9 mouse cellular contexts compared by ENCODE assay signal in the genomic region with DNA sequence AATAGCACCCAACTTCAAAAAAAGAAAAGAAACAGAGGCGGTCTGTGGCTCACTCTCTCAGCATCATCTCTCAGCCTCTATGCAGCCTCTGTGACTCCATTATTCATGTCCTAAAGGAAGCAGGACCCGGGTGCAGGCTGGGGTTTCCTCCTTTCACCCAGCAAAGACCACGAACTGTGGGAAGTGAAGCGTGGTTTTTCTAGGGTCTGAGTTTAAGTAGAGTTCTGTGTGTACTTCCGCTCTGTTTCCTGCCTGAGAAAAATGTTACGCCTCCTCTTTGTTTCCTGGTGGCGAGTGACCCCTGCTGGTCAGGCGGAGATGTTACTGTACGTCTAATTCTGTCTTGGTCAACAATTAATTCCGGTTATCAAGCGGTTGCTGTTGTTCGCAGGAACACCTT.
DNase-seq lines count a peak whose midpoint lies in the region; ATAC-seq lines count a peak whose summit lies in the region.
"Had no signal": no experiment of that assay in that cellular context is flagged by ENCODE, and none has a peak within 500 bp of the region (broad histone marks: within the 10 kb centered on the region; RNA-seq: fewer than 3 reads in every experiment).

No protein-coding gene starts in this region.

- no peaks in the 10 kb centered on the region for H3K9me3 ChIP-seq in heart, embryonic 14.5 days (ENCODE audit: control insufficient read depth, low read length)
- no peaks in the 10 kb centered on the region for H3K9me3 ChIP-seq in liver, embryonic 12.5 days (replicated peaks)
- no peaks in the 10 kb centered on the region for H3K9me3 ChIP-seq in stomach, embryonic 15.5 days

- peak overlapping the region in 1 of 2 experiments; percentile 27; a peak in 1 of 4 replicates for H3K27ac ChIP-seq in heart, embryonic 14.5 days (replicated peaks in 1 of 2; ENCODE audit: control insufficient read depth in 1 of 2, insufficient read depth in 1 of 2, low read depth in 2 of 2, low read length in 2 of 2)
- no peak overlapping the region for H3K27ac ChIP-seq in liver, embryonic 12.5 days
- H3K27ac ChIP-seq in stomach, embryonic 15.5 days: no peak overlapping the region

- H3K4me2 ChIP-seq in heart, embryonic 14.5 days (ENCODE audit: low read length): peak overlapping the region; percentile 64
- H3K4me2 ChIP-seq in liver, embryonic 12.5 days: peak overlapping the region; percentile 51
- peak overlapping the region; percentile 50 for H3K4me2 ChIP-seq in stomach, embryonic 15.5 days

- H3K4me1 ChIP-seq in heart, embryonic 14.5 days (ENCODE audit: control insufficient read depth in 2 of 2, insufficient read depth in 2 of 2, low read length in 2 of 2): no peaks in the 10 kb centered on the region
- H3K4me1 ChIP-seq in liver, embryonic 12.5 days: no peaks in the 10 kb centered on the region
- no peaks in the 10 kb centered on the region for H3K4me1 ChIP-seq in stomach, embryonic 15.5 days

- peak overlapping the region; percentile 25 to 33 for H3K4me3 ChIP-seq in heart, embryonic 14.5 days (ENCODE audit: control insufficient read depth in 1 of 2, insufficient read depth in 1 of 2, low read depth in 1 of 2, low read length in 2 of 2)
- H3K4me3 ChIP-seq in liver, embryonic 12.5 days: no peak overlapping the region
- peak overlapping the region; percentile 23 for H3K4me3 ChIP-seq in stomach, embryonic 15.5 days (replicated peaks)
- H3K4me3 ChIP-seq: erythroblast, embryonic 14.5 days had no signal

- ATAC-seq in heart, embryonic 14.5 days (ENCODE audit: insufficient number of reproducible peaks, insufficient read depth, low FRiP score, low read depth): no peak
- ATAC-seq in liver, embryonic 12.5 days: no peak
- ATAC-seq in stomach, embryonic 15.5 days (ENCODE audit: insufficient read depth, low FRiP score, low read depth): no peak

- 20% methylated on average over 12 of the region's 12 CpGs for WGBS in heart, embryonic 14.5 days
- WGBS in liver, embryonic 12.5 days (ENCODE audit: insufficient replicate concordance): 14% methylated on average over 12 of the region's 12 CpGs
- WGBS in stomach, embryonic 15.5 days: 19% methylated on average over 12 of the region's 12 CpGs

- no peaks in the 10 kb centered on the region for H3K36me3 ChIP-seq in heart, embryonic 14.5 days (ENCODE audit: control insufficient read depth, insufficient read depth, low read length)
- H3K36me3 ChIP-seq in liver, embryonic 12.5 days: no peaks in the 10 kb centered on the region
- no peaks in the 10 kb centered on the region for H3K36me3 ChIP-seq in stomach, embryonic 15.5 days

- H3K9ac ChIP-seq in heart, embryonic 14.5 days (ENCODE audit: low read length): peak overlapping the region; percentile 54; the same call in 1 of the 2 replicates
- H3K9ac ChIP-seq in liver, embryonic 12.5 days: no peak overlapping the region
- H3K9ac ChIP-seq in stomach, embryonic 15.5 days: no peak overlapping the region

- no peaks in the 10 kb centered on the region for H3K27me3 ChIP-seq in heart, embryonic 14.5 days (ENCODE audit: control insufficient read depth, insufficient read depth, low read length)
- no peaks in the 10 kb centered on the region; the same call in 1 of the 2 replicates for H3K27me3 ChIP-seq in liver, embryonic 12.5 days (replicated peaks)
- H3K27me3 ChIP-seq in stomach, embryonic 15.5 days (replicated peaks): no peaks in the 10 kb centered on the region

- peak; percentile 81 for DNase-seq in CD4-positive helper T cell, adult 2 months (ENCODE audit: low read depth, low spot score)
- peak; percentile 82 for DNase-seq in brain, adult 2 months (ENCODE audit: low read depth, low spot score)
- DNase-seq in fibroblast of lung, adult 2 months (ENCODE audit: low read depth): peak; percentile 40
- DNase-seq in kidney, postnatal 10 days: peak; percentile 85
- peak; percentile 64 to 82 for DNase-seq in natural killer cell, adult 2 months (ENCODE audit: low spot score in 2 of 2)
